In genomic region chr8:80710670-80711400, GRCm38 (mm10) we compare ENCODE assay signal across 10 mouse cellular contexts. TPM values are rescaled to one million over a fixed set of nuclear protein-coding genes. Genes with fewer than 3 reads are reported as not detected.
DNase-seq lines count a peak whose midpoint lies in the region; ATAC-seq and TF ChIP-seq lines count a peak whose summit lies in the region.
"Had no signal": no experiment of that assay in that cellular context is flagged by ENCODE, and none has a peak within 500 bp of the region (broad histone marks: within the 10 kb centered on the region; RNA-seq: fewer than 3 reads in every experiment).

No protein-coding gene starts in this region.

- H3K9me3 ChIP-seq in liver, embryonic 12.5 days (replicated peaks) = no peaks in the 10 kb centered on the region
- H3K9me3 ChIP-seq in liver, embryonic 14.5 days (ENCODE audit: control insufficient read depth, low read length) = no peaks in the 10 kb centered on the region
- H3K9me3 ChIP-seq: liver, embryonic 13.5 days had no signal

- no peak for TF ChIP-seq POLR2A in liver, adult 2 months (IDR thresholded peaks at IDR 0.05; ENCODE audit: extremely low read depth, insufficient read depth, low read length)

- no peak overlapping the region for H3K27ac ChIP-seq in liver, adult 2 months (replicated peaks; ENCODE audit: insufficient read depth, low read depth, low read length)
- H3K27ac ChIP-seq in liver, embryonic 12.5 days = no peak overlapping the region
- no peak overlapping the region for H3K27ac ChIP-seq in liver, embryonic 14.5 days
- H3K27ac ChIP-seq: liver, embryonic 13.5 days had no signal

- peaks cover 50% of the 10 kb centered on the region for H3K36me3 ChIP-seq in liver, adult 2 months (ENCODE audit: control insufficient read depth, insufficient read depth, low read length)
- peaks cover 87% of the 10 kb centered on the region for H3K36me3 ChIP-seq in liver, embryonic 12.5 days
- peaks cover 65% of the 10 kb centered on the region for H3K36me3 ChIP-seq in liver, embryonic 14.5 days (replicated peaks; ENCODE audit: control insufficient read depth, insufficient read depth, low read depth)

- no peak; the same call in 1 of the 2 replicates for ATAC-seq in liver, embryonic 12.5 days
- no peak for ATAC-seq in liver, embryonic 14.5 days (ENCODE audit: insufficient read depth)

- no peak overlapping the region for H3K4me3 ChIP-seq in liver, adult 2 months (ENCODE audit: insufficient read depth, low read depth, low read length)
- H3K4me3 ChIP-seq in liver, embryonic 12.5 days = no peak overlapping the region
- no peak overlapping the region for H3K4me3 ChIP-seq in liver, embryonic 14.5 days (ENCODE audit: insufficient read depth in 1 of 2, low read depth in 2 of 2, low read length in 2 of 2)
- H3K4me3 ChIP-seq: liver, embryonic 13.5 days had no signal

- no peak for TF ChIP-seq EP300 in liver, embryonic 14.5 days (IDR thresholded peaks at IDR 0.05; ENCODE audit: low read depth)

- no peaks in the 10 kb centered on the region for H3K4me1 ChIP-seq in liver, adult 2 months (ENCODE audit: control insufficient read depth, insufficient read depth, low read length)
- no peaks in the 10 kb centered on the region for H3K4me1 ChIP-seq in liver, embryonic 12.5 days
- no peaks in the 10 kb centered on the region for H3K4me1 ChIP-seq in liver, embryonic 14.5 days (replicated peaks; ENCODE audit: control insufficient read depth in 2 of 2, insufficient read depth in 2 of 2, low read length in 1 of 2)
- H3K4me1 ChIP-seq: liver, embryonic 13.5 days had no signal

- TF ChIP-seq CTCF in liver, adult 2 months (IDR thresholded peaks at IDR 0.05; ENCODE audit: low read depth, low read length) = peak; percentile 17; the same call in 1 of the 2 replicates
- TF ChIP-seq CTCF in liver, embryonic 14.5 days (IDR thresholded peaks at IDR 0.05; ENCODE audit: low read depth) = peak; percentile 59; the same call in 1 of the 2 replicates

- no peak overlapping the region for H3K9ac ChIP-seq in liver, adult 2 months (ENCODE audit: low read depth, low read length)
- no peak overlapping the region for H3K9ac ChIP-seq in liver, embryonic 12.5 days
- H3K9ac ChIP-seq in liver, embryonic 14.5 days (replicated peaks) = no peak overlapping the region
- H3K9ac ChIP-seq: liver, embryonic 13.5 days had no signal

- H3K4me2 ChIP-seq in liver, embryonic 12.5 days = no peak overlapping the region
- H3K4me2 ChIP-seq in liver, embryonic 14.5 days (ENCODE audit: low read depth) = no peak overlapping the region
- H3K4me2 ChIP-seq: liver, embryonic 13.5 days had no signal

- DNase-seq in cerebellum, postnatal 10 days = peak; percentile 24 to 25
- DNase-seq in cerebellum, adult 8-10 months = no peak
- DNase-seq in liver, adult 2 months (ENCODE audit: extremely low read depth, low read depth, low spot score) = peak; percentile 57
- DNase-seq in adrenal gland, postnatal 25 days = peak; percentile 34
- DNase-seq in liver, embryonic 14.5 days (ENCODE audit: low read depth in 3 of 3, low spot score in 3 of 3) = peak; percentile 16 to 46 (median 42)
- DNase-seq in urinary bladder, postnatal 36 days (ENCODE audit: low spot score in 2 of 2) = no peak
- no peak for DNase-seq in heart, adult 18-20 months
- DNase-seq: gastrocnemius, postnatal 25 days; liver, embryonic 13.5 days had no signal

- no peaks in the 10 kb centered on the region for H3K27me3 ChIP-seq in liver, adult 2 months (ENCODE audit: control insufficient read depth, insufficient read depth, low read length)
- H3K27me3 ChIP-seq in liver, embryonic 12.5 days (replicated peaks) = no peaks in the 10 kb centered on the region
- no peaks in the 10 kb centered on the region for H3K27me3 ChIP-seq in liver, embryonic 14.5 days (ENCODE audit: control insufficient read depth, insufficient read depth, low read length)
- H3K27me3 ChIP-seq: liver, embryonic 13.5 days had no signal

- no peaks in the 10 kb centered on the region for H3K79me2 ChIP-seq in liver, adult 2 months (ENCODE audit: control insufficient read depth, insufficient read depth, low read length)

- 66% methylated on average over 4 of the region's 4 CpGs for WGBS in liver, adult 2 months
- 74% methylated on average over 4 of the region's 4 CpGs for WGBS in liver, embryonic 12.5 days (ENCODE audit: insufficient replicate concordance)
- 68% methylated on average over 4 of the region's 4 CpGs for WGBS in liver, embryonic 14.5 days (ENCODE audit: insufficient replicate concordance)

RNA-seq across cellular contexts. Expression of gene Smarca5, which starts 28.5 kb away (rescaled TPM):
- 16.5 and 18.6 TPM in 2 replicates for total RNA-seq in liver, adult 2 months (2014; rRNA removed)
- polyA plus RNA-seq in liver, adult 2 months (2012; rRNA removed) = 3.3 and 3.4 TPM in 2 replicates
- polyA plus RNA-seq in liver, embryonic 12.5 days (2016; fragmentation: Nextera tagmentation; extraction: Ambion mirVana) = 98.2 and 104 TPM in 2 replicates
- total RNA-seq in adrenal gland, postnatal 25 days (2021) = 61.4 and 77.5 TPM in 2 replicates
- 6.9 and 15.2 TPM in 2 replicates for polyA plus RNA-seq in liver, embryonic 14.5 days (2012; rRNA removed)
- polyA plus RNA-seq in liver, embryonic 14.5 days (2014; fragmentation: Nextera tagmentation; extraction: Ambion mirVana) = 47.5 and 55.9 TPM in 2 replicates
- 10 to 100 TPM; 37.1 to 38.0 TPM for total RNA-seq in heart, adult 18-20 months (2021)

Comparison
In these comparisons a context has a peak if more than half of its experiments do, and no peak if none do; other contexts are left out.
1. DNase-seq: peak in cerebellum, postnatal 10 days (2 of 2), liver, adult 2 months (single experiment), adrenal gland, postnatal 25 days (single experiment) and liver, embryonic 14.5 days (3 of 3); none in cerebellum, adult 8-10 months (single experiment), urinary bladder, postnatal 36 days (0 of 2) and heart, adult 18-20 months (0 of 2).